Mouse (Mus musculus): ENCODE measurements around the gene Lhcgr. TPM values are rescaled to one million over a fixed set of nuclear protein-coding genes. Genes with fewer than 3 reads are reported as not detected.

Gene Lhcgr
- polyA plus RNA-seq, 3 experiments from 2014 or later = not detected

- no peak for ATAC-seq
Measured at GRCm38 (mm10) chr17:88702345-88702744, 89.4 kb downstream of the Lhcgr start.

GRCm38 (mm10) chr17:88700901-88701300, 90.9 kb downstream of the Lhcgr start:
- no peak for ATAC-seq

GRCm38 (mm10) chr17:88696656-88697333, 95.0 kb downstream of the Lhcgr start:
- ATAC-seq = no peak

GRCm38 (mm10) chr17:88688226-88688625, 103.6 kb downstream of the Lhcgr start:
- ATAC-seq = no peak

- no peak for ATAC-seq
Measured at GRCm38 (mm10) chr17:88675310-88676309, 116.2 kb downstream of the Lhcgr start.

- ATAC-seq = no peak
Measured at GRCm38 (mm10) chr17:88670800-88671199, 121.0 kb downstream of the Lhcgr start.

- ATAC-seq = no peak
Measured at GRCm38 (mm10) chr17:88669921-88670320, 121.9 kb downstream of the Lhcgr start.

GRCm38 (mm10) chr17:88668452-88668851, 123.3 kb downstream of the Lhcgr start, which contains the start of gene Gtf2a1l:
Gene Gtf2a1l, plus strand, starts transcription at chr17:88668660.
- peak; percentile 50 for ATAC-seq

Other genes with a start within 250 kb of the Lhcgr start
- gene Ston1, start 194.3 kb downstream of the Lhcgr start, polyA plus RNA-seq (2017; shearing (Covaris generic)) = 1 to 10 TPM; 1.1 to 2.5 (median 2.1) TPM
- gene Gtf2a1l, start 123.3 kb downstream of the Lhcgr start, polyA plus RNA-seq (2017; shearing (Covaris generic)) = under 1 TPM in 1 of 3 experiments, not detected in 2; 0.24 TPM

Data from inflammation-experienced regulatory T-cells, adult 6 months (primary cell).